Mouse (Mus musculus) CD4-positive, CD25-positive, alpha-beta regulatory T cell, adult 4 months (primary cell): ENCODE results near the gene Ndufa9. TPM values are rescaled to one million over a fixed set of nuclear protein-coding genes. Genes with fewer than 3 reads are reported as not detected.

Experiments used
- ATAC-seq: one replicate; pipeline ENCODE4 v1.8.0; 2017
- polyA plus RNA-seq, 2 experiments: library from polyadenylated mRNA; unstranded; fragments of 100-300 nt; shearing (Covaris generic); gene quantifications; one replicate each; pipeline ENCODE4 v1.2.1; 2017

Gene Ndufa9
- polyA plus RNA-seq, result 100 to 1,000 TPM; 170 to 192 TPM

- peak; percentile 94 for ATAC-seq
These were observed at the start of gene Ndufa9 for GRCm38 (mm10) chr6:126848712-126849704. Ndufa9 (minus strand) TSS chr6:126849136.

- no peak for ATAC-seq
These were observed 28.2 kb upstream of the Ndufa9 start for GRCm38 (mm10) chr6:126877118-126877517.

GRCm38 (mm10) chr6:126852881-126853280 is 3.9 kb upstream of the Ndufa9 start, which contains the start of gene Akap3:
Akap3 (plus strand) TSS chr6:126853098.
- no peak for ATAC-seq

- peak; percentile 75 for ATAC-seq
These were observed 12.3 kb downstream of the Ndufa9 start for GRCm38 (mm10) chr6:126836628-126837027.

GRCm38 (mm10) chr6:126823087-126823486 is 25.8 kb downstream of the Ndufa9 start:
- ATAC-seq, result no peak

GRCm38 (mm10) chr6:126816338-126816737 is 32.6 kb downstream of the Ndufa9 start:
- no peak for ATAC-seq

- ATAC-seq, result no peak
These were observed 33.7 kb downstream of the Ndufa9 start for GRCm38 (mm10) chr6:126815206-126815750.

- ATAC-seq, result peak; percentile 86
These were observed 37.5 kb downstream of the Ndufa9 start for GRCm38 (mm10) chr6:126811481-126811880.

- no peak for ATAC-seq
These were observed 40.4 kb downstream of the Ndufa9 start for GRCm38 (mm10) chr6:126808561-126808960.

- ATAC-seq, result peak; percentile 33
These were observed 40.8 kb downstream of the Ndufa9 start for GRCm38 (mm10) chr6:126808134-126808533.

- no peak for ATAC-seq
These were observed 42.2 kb downstream of the Ndufa9 start for GRCm38 (mm10) chr6:126806783-126807182.

- ATAC-seq, result no peak
These were observed 46.0 kb downstream of the Ndufa9 start for GRCm38 (mm10) chr6:126802946-126803345.

- no peak for ATAC-seq
These were observed 54.2 kb downstream of the Ndufa9 start for GRCm38 (mm10) chr6:126794751-126795150.

GRCm38 (mm10) chr6:126793689-126794088 is 55.2 kb downstream of the Ndufa9 start:
- no peak for ATAC-seq

- ATAC-seq, result peak; percentile 76
These were observed 57.0 kb downstream of the Ndufa9 start for GRCm38 (mm10) chr6:126791964-126792363.

GRCm38 (mm10) chr6:126791488-126791887 is 57.4 kb downstream of the Ndufa9 start:
- ATAC-seq, result peak; percentile 66

- ATAC-seq, result no peak
These were observed 60.1 kb downstream of the Ndufa9 start for GRCm38 (mm10) chr6:126788863-126789262.

GRCm38 (mm10) chr6:126784206-126784605 is 64.7 kb downstream of the Ndufa9 start:
- no peak for ATAC-seq

- ATAC-seq, result no peak
These were observed 65.3 kb downstream of the Ndufa9 start for GRCm38 (mm10) chr6:126783651-126784066.

GRCm38 (mm10) chr6:126783056-126783455 is 65.9 kb downstream of the Ndufa9 start:
- no peak for ATAC-seq

GRCm38 (mm10) chr6:126777889-126778288 is 71.0 kb downstream of the Ndufa9 start:
- ATAC-seq, result no peak

- no peak for ATAC-seq
These were observed 75.1 kb downstream of the Ndufa9 start for GRCm38 (mm10) chr6:126773873-126774272.

- no peak for ATAC-seq
These were observed 76.6 kb downstream of the Ndufa9 start for GRCm38 (mm10) chr6:126772326-126772725.
